ENCODE assay signal across 21 mouse cellular contexts in genomic region chrX:159915125-159915524, GRCm38 (mm10).
A peak's percentile ranks its signal among the peaks of the same experiment; 100 is the strongest.
DNase-seq lines count a peak whose midpoint lies in the region; ATAC-seq and TF ChIP-seq lines count a peak whose summit lies in the region.
"Had no signal": no experiment of that assay in that cellular context is flagged by ENCODE, and none has a peak within 500 bp of the region (broad histone marks: within the 10 kb centered on the region; RNA-seq: fewer than 3 reads in every experiment).

No protein-coding gene starts in this region.

- H3K4me2 ChIP-seq in hindbrain, postnatal 0 days (ENCODE audit: low read depth, low read length) = no peak overlapping the region
- no peak overlapping the region for H3K4me2 ChIP-seq in hindbrain, embryonic 11.5 days (replicated peaks; ENCODE audit: low read depth, low read length)
- H3K4me2 ChIP-seq in lung, postnatal 0 days (replicated peaks; ENCODE audit: low read depth, low read length) = no peak overlapping the region
- no peak overlapping the region for H3K4me2 ChIP-seq in stomach, postnatal 0 days (replicated peaks; ENCODE audit: low read depth)
- H3K4me2 ChIP-seq: embryonic facial prominence, embryonic 13.5 days; heart, embryonic 13.5 days; liver, embryonic 12.5 days; midbrain, embryonic 13.5 days had no signal

- ATAC-seq in hindbrain, postnatal 0 days = no peak
- ATAC-seq in hindbrain, embryonic 11.5 days (ENCODE audit: low FRiP score) = no peak
- ATAC-seq in lung, postnatal 0 days = no peak
- ATAC-seq in stomach, postnatal 0 days (ENCODE audit: low FRiP score, low TSS enrichment) = no peak
- ATAC-seq: hindbrain, embryonic 16.5 days; liver, embryonic 12.5 days; midbrain, embryonic 13.5 days; Patski had no signal

- H3K27me3 ChIP-seq in hindbrain, postnatal 0 days (ENCODE audit: insufficient read depth, low read length) = no peaks in the 10 kb centered on the region
- H3K27me3 ChIP-seq in hindbrain, embryonic 11.5 days (ENCODE audit: control insufficient read depth, insufficient read depth, low read length) = no peaks in the 10 kb centered on the region
- no peaks in the 10 kb centered on the region for H3K27me3 ChIP-seq in lung, postnatal 0 days (replicated peaks; ENCODE audit: insufficient read depth, low read length)
- no peaks in the 10 kb centered on the region for H3K27me3 ChIP-seq in stomach, postnatal 0 days (ENCODE audit: control insufficient read depth, insufficient read depth, low read length)
- H3K27me3 ChIP-seq: heart, embryonic 13.5 days; liver, embryonic 12.5 days had no signal

- no peak overlapping the region for H3K27ac ChIP-seq in hindbrain, postnatal 0 days
- H3K27ac ChIP-seq in hindbrain, embryonic 11.5 days (ENCODE audit: low read depth, low read length) = no peak overlapping the region
- H3K27ac ChIP-seq in lung, postnatal 0 days (ENCODE audit: low read length) = no peak overlapping the region
- no peak overlapping the region for H3K27ac ChIP-seq in stomach, postnatal 0 days (replicated peaks)
- H3K27ac ChIP-seq: embryonic facial prominence, embryonic 13.5 days; heart, embryonic 13.5 days; liver, embryonic 12.5 days; midbrain, embryonic 13.5 days had no signal

- H3K4me1 ChIP-seq in hindbrain, postnatal 0 days (ENCODE audit: insufficient read depth, low read length) = no peaks in the 10 kb centered on the region
- no peaks in the 10 kb centered on the region for H3K4me1 ChIP-seq in hindbrain, embryonic 11.5 days (replicated peaks; ENCODE audit: control insufficient read depth, insufficient read depth, low read length)
- H3K4me1 ChIP-seq in lung, postnatal 0 days (ENCODE audit: insufficient read depth, low read depth, low read length) = no peaks in the 10 kb centered on the region
- no peaks in the 10 kb centered on the region for H3K4me1 ChIP-seq in stomach, postnatal 0 days (replicated peaks; ENCODE audit: control insufficient read depth, insufficient read depth)
- H3K4me1 ChIP-seq: liver, embryonic 12.5 days; midbrain, embryonic 13.5 days had no signal

- TF ChIP-seq CTCF in hindbrain, postnatal 0 days (IDR thresholded peaks at IDR 0.05; ENCODE audit: low read depth) = 0 out of 2 replicates have a peak, but pooled peaks have one; percentile 26
- TF ChIP-seq CTCF in lung, postnatal 0 days (IDR thresholded peaks at IDR 0.05) = peak; percentile 28
- TF ChIP-seq CTCF in stomach, postnatal 0 days (IDR thresholded peaks at IDR 0.05; ENCODE audit: low read depth) = peak; percentile 48

- H3K36me3 ChIP-seq in hindbrain, postnatal 0 days (ENCODE audit: insufficient read depth, low read length) = no peaks in the 10 kb centered on the region
- no peaks in the 10 kb centered on the region for H3K36me3 ChIP-seq in hindbrain, embryonic 11.5 days (ENCODE audit: control insufficient read depth, insufficient read depth, low read length)
- no peaks in the 10 kb centered on the region for H3K36me3 ChIP-seq in lung, postnatal 0 days (ENCODE audit: insufficient read depth, low read length)
- no peaks in the 10 kb centered on the region for H3K36me3 ChIP-seq in stomach, postnatal 0 days (ENCODE audit: control insufficient read depth, insufficient read depth, low read length)
- H3K36me3 ChIP-seq: embryonic facial prominence, embryonic 13.5 days; heart, embryonic 13.5 days; liver, embryonic 12.5 days had no signal

- no peak overlapping the region for H3K4me3 ChIP-seq in hindbrain, postnatal 0 days (ENCODE audit: low read length)
- no peak overlapping the region for H3K4me3 ChIP-seq in hindbrain, embryonic 11.5 days (ENCODE audit: low read depth, low read length)
- no peak overlapping the region for H3K4me3 ChIP-seq in lung, postnatal 0 days (ENCODE audit: low read depth, low read length)
- no peak overlapping the region for H3K4me3 ChIP-seq in stomach, postnatal 0 days (ENCODE audit: low read depth, low read length)
- H3K4me3 ChIP-seq: embryonic facial prominence, embryonic 13.5 days; heart, embryonic 13.5 days; liver, embryonic 12.5 days; midbrain, embryonic 13.5 days had no signal

- WGBS in hindbrain, postnatal 0 days = 37% methylated on average over 1 of the region's 1 CpGs
- WGBS in hindbrain, embryonic 11.5 days = 76% methylated on average over 1 of the region's 1 CpGs
- WGBS in lung, postnatal 0 days = 25% methylated on average over 1 of the region's 1 CpGs
- 39% methylated on average over 1 of the region's 1 CpGs for WGBS in stomach, postnatal 0 days

- no peak overlapping the region for H3K9ac ChIP-seq in hindbrain, postnatal 0 days (replicated peaks; ENCODE audit: low read length)
- no peak overlapping the region for H3K9ac ChIP-seq in hindbrain, embryonic 11.5 days (ENCODE audit: low read depth, low read length)
- no peak overlapping the region for H3K9ac ChIP-seq in lung, postnatal 0 days (replicated peaks; ENCODE audit: low read depth)
- H3K9ac ChIP-seq in stomach, postnatal 0 days (ENCODE audit: low read length) = no peak overlapping the region
- H3K9ac ChIP-seq: embryonic facial prominence, embryonic 13.5 days; heart, embryonic 13.5 days; liver, embryonic 12.5 days; midbrain, embryonic 13.5 days had no signal

- no peak for TF ChIP-seq EP300 in lung, postnatal 0 days (IDR thresholded peaks at IDR 0.05)
- no peak for TF ChIP-seq EP300 in stomach, postnatal 0 days (optimal IDR thresholded peaks at IDR 0.05)

- H3K9me3 ChIP-seq in hindbrain, postnatal 0 days (ENCODE audit: low read length) = no peaks in the 10 kb centered on the region
- no peaks in the 10 kb centered on the region for H3K9me3 ChIP-seq in hindbrain, embryonic 11.5 days (ENCODE audit: control insufficient read depth, low read length)
- no peaks in the 10 kb centered on the region for H3K9me3 ChIP-seq in lung, postnatal 0 days (ENCODE audit: low read length)
- no peaks in the 10 kb centered on the region for H3K9me3 ChIP-seq in stomach, postnatal 0 days (ENCODE audit: control insufficient read depth, low read length)
- H3K9me3 ChIP-seq: embryonic facial prominence, embryonic 13.5 days; heart, embryonic 13.5 days; liver, embryonic 12.5 days; midbrain, embryonic 13.5 days had no signal

- peak; percentile 39 for DNase-seq in hindbrain, postnatal 0 days (ENCODE audit: low spot score)
- no peak for DNase-seq in hindbrain, embryonic 11.5 days (ENCODE audit: low spot score)
- no peak for DNase-seq in lung, postnatal 0 days (ENCODE audit: low spot score)
- DNase-seq in lung, postnatal 10 days = no peak
- DNase-seq in MN1 (ENCODE audit: low spot score) = peak; percentile 12
- DNase-seq in stomach, postnatal 0 days (ENCODE audit: low spot score) = no peak
- DNase-seq in B cell, adult 2 months = no peak
- DNase-seq: adrenal gland, postnatal 10 days; cerebellum, adult 11 months; heart, postnatal 4 days; kidney, adult 18-20 months; kidney, postnatal 14 days; layer of hippocampus, adult 9-11 months; right cerebral cortex, postnatal 4 days; thymus, postnatal 25 days had no signal

Comparison
In these comparisons a context has a peak if more than half of its experiments do, and no peak if none do; other contexts are left out.
1. DNase-seq: peak in hindbrain, postnatal 0 days (single experiment) and MN1 (single experiment); none in hindbrain, embryonic 11.5 days (single experiment), lung, postnatal 0 days (single experiment), lung, postnatal 10 days (single experiment), stomach, postnatal 0 days (single experiment) and B cell, adult 2 months (0 of 2).
2. Peak in every context shown above with its lines, with median percentiles within 50 percentile points of each other: CTCF ChIP-seq.